Mouse (Mus musculus): ENCODE data around the gene Dnm1. TPM values are rescaled to one million over a fixed set of nuclear protein-coding genes. Genes with fewer than 3 reads are reported as not detected.
"Not testable (repeated sequence)": the region's sequence is repeated elsewhere in the genome, so short reads cannot be mapped to it uniquely, and the experiment has no call there.

Dnm1 gene
- total RNA-seq, 2 experiments from 2014 or later = 1,093 to 1,153 TPM

DNA sequence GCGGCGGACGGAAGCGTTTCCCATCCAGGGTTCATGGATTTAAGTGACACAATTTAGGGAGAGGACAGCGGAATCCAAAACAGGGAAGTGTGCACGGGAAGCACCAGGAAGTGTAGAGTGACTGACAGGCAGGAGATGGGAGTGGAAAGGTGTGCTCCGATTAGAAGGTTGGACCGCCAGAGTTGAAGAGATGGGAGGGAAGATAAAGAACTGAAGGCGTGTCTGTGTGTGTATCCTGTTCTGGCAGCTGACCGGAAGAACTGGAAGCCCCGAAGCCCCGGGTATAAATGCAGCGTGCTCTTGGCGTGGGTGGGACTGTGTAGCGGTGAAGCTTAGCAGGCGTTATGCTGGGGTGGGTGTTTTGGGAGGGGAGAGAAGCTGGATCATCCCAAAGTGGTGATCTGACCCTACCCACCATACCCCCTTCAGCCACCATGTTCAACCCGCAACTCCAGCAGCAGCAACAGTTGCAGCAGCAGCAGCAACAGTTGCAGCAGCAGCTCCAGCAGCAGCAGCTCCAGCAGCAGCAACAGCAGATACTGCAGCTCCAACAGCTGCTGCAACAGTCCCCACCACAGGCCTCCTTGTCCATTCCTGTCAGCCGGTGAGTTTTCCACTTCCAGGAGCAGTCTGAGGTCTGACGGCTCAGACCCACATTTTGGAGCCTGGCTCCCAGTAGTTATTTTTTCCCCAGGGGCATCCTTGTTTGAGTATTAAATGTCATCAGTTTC, 10.4 kb upstream of the Dnm1 start:
- intact Hi-C loops (cut with DNase I) = no loop called here
- DNase-seq (ENCODE audit: low spot score in 2 of 2) = no peak

DNA sequence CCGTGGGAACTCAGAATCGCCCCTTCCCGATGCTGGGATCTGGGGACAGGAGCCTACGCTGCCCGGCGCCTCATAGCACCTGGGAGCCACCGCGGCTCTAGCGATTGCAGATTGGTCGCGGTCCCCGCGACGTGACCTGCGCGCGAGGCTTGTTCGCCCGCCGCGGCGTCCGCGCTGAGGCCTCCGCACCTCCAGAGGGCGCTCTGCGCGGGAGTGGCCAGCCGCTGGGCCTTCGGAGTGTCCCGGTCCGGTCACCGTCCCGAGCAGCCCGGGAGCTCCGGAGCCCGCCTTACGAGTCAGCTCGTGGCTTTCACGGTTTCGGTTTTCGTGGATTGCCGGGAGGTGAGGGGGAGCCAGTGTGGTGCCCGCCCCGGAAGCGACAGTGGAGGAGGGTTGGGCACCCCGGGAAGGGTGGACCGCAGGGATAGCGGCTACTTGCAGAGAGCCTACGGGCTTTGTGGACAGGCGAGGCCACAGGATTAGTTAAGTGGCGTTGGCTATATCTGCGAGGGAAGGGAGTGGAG, 9.7 kb upstream of the Dnm1 start:
- DNase-seq (ENCODE audit: low spot score in 2 of 2) = peak; percentile 88 to 91
- intact Hi-C loops (cut with DNase I) = no loop called here

DNA sequence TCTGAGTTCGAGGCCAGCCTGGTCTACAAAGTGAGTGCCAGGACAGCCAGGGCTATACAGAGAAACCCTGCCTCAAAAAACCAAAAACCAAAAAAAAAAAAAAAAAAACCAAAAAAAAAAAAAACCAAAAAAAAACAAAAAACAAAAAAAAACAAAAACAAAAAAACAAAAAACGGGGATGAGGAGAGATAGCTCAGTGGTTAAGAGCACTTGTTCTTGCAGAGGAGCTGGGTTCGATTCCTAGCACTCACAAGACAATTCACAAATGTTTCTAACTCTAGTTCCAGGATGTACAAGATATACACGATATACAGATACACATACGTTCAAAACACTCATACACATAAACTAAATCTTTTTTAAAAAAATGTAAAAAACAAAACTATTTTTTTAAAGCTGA, 9.1 kb upstream of the Dnm1 start:
- DNase-seq (ENCODE audit: low spot score in 2 of 2); intact Hi-C loops (cut with DNase I): not testable (repeated sequence)

DNA sequence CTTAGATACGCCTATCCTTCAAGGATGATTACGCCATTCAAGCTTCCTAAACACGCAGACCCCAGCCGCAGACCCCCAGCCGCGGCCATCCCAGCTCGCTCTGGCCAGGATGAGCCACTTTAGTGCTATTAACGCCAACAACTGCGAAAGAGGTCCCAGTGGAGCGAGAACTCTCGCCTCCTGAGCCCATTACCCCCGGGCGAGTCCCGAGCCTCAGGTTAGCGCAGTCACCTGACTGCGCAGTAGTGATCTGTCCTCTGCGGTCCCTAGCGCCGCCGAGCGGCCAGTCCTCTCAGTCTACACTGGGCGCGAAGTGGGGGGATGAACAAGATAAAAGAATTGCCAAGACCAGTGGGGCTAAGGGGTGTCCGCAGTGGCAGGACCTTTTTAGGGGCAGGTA, 8.3 kb upstream of the Dnm1 start:
- intact Hi-C loops (cut with DNase I) = no loop called here
- DNase-seq (ENCODE audit: low spot score in 2 of 2) = peak; percentile 75 to 77

DNA sequence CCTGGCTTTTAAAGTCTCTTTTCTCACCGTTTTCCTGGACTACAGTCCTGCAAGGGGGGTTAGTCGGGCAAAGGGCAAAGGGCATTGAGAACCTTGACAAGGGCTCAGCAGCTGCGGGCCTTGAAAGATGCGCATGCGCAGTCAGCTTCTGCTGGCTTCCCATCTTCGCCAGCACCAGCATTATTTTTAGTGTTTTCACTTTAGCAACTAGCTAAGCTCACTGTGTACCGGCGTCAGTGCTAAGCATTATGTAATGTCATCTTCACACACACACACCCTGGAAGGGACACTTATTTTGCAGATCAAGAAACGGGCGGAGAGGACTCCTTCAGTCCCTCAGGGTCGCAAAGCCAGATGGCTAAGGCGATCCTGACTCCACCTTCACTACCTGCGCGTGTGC, 7.6 kb upstream of the Dnm1 start:
- intact Hi-C loops (cut with DNase I) = no loop called here
- peak; percentile 86 to 89 for DNase-seq (ENCODE audit: low spot score in 2 of 2)

DNA sequence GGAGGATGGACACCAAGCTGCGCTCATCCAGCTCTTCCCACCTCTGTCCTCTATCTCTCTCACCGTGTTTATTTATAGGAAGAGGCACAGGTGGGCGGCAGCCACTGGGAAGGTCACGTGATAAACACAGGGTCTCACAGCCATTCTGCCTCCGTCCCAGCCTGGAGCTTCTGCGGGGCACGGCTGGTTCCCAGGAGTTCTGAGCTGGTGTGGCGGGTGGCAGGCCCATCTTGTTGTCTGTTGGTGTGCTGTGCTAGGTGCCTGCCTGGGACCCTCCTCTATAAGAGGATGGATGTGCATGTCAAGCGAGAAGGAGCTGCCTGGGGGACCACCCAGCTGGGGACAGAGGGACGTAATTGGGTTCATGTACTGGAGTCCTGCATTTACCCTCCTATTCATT, 5.2 kb upstream of the Dnm1 start:
- intact Hi-C loops (cut with DNase I) = no loop called here
- no peak for DNase-seq (ENCODE audit: low spot score in 2 of 2)

DNA sequence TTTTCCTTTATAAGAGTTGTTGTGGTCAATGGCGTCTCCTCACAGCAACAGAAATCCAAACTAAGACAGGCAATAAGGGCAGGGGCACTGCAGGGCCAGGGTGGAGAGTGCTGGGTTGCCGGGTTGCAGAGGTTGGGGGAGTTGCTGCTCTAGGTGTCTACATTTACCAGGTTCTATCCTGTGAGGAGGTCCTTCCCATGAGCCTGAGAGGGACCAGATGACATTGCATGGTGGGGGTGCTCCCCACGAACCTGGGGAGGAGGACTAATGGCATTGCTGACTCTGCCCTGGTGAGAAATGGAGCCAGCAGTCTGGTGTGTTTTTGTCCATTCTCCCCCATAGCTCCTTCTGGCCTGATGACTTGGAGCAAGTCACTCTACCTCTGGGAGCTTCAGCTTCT, 4.6 kb upstream of the Dnm1 start:
- intact Hi-C loops (cut with DNase I) = no loop called here
- DNase-seq (ENCODE audit: low spot score in 2 of 2) = no peak

DNA sequence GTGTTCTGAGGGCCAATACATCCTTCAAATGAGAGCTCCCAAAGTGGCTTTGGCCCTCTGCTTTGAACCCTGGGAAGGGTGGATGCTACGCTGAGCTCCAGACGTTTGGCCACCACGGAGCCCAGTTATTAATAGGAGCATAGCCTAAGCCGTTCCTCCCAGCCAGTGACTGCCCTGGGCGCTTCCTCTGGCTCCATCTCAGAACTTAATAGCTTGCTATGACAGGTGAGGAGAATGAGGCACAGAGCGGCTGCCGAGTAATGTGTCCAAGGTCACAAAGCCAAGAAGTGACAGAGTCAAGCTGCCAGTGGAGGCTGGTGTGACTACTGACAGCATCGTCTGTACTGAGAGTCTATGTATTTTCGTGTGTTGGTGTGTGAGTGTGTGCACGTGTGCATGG, 3.1 kb upstream of the Dnm1 start:
- intact Hi-C loops (cut with DNase I) = no loop called here
- no peak for DNase-seq (ENCODE audit: low spot score in 2 of 2)

DNA sequence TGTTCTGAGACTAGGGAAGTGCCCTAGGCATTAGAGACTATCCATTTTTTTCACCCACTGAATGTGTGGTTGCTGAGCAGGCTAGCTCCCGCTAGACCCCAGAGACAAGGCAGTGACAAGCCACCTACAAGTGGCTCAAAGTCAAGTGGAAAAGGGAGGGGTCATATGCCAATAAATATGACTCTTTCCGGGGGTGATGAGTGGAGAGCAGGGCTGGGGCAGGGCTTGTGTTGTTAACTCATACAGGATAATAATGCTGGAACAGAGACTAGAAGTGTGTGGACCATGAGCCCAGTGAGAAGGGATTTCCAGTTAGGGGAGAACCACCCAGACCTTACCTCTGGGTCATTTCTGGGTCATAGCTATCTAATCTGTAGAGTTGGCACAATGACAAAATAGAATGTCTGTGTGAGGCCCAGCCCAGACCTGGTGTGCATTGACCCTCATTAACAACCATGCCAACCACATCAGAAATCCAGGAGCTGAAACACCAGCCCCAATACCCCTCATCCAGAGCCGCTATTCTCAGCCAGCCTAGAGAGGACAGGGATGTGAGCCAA, 1.3 kb upstream of the Dnm1 start:
- no peak for DNase-seq (ENCODE audit: low spot score in 2 of 2)
- intact Hi-C loops (cut with DNase I) = no loop called here

DNA sequence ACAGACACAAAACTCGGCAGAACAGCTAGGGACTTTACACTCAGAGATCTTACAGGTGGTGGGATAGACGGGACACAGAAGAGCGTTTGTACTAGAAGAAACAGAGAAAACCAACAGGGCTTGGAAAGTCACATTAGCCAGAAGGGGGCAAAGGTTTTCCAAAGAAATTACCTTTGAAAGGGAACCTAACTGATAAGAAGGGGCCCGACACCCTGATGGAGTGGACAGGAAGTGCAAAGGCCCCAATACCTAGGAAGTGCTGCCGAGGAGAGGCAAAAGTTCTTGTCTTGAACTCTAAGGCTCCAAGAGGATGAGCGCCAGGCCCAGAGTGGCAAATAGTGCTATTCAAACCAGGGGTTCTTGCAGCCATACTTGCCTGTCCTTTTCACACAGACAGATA, 698 bp upstream of the Dnm1 start:
- DNase-seq (ENCODE audit: low spot score in 2 of 2) = no peak
- intact Hi-C loops (cut with DNase I) = no loop called here

DNA sequence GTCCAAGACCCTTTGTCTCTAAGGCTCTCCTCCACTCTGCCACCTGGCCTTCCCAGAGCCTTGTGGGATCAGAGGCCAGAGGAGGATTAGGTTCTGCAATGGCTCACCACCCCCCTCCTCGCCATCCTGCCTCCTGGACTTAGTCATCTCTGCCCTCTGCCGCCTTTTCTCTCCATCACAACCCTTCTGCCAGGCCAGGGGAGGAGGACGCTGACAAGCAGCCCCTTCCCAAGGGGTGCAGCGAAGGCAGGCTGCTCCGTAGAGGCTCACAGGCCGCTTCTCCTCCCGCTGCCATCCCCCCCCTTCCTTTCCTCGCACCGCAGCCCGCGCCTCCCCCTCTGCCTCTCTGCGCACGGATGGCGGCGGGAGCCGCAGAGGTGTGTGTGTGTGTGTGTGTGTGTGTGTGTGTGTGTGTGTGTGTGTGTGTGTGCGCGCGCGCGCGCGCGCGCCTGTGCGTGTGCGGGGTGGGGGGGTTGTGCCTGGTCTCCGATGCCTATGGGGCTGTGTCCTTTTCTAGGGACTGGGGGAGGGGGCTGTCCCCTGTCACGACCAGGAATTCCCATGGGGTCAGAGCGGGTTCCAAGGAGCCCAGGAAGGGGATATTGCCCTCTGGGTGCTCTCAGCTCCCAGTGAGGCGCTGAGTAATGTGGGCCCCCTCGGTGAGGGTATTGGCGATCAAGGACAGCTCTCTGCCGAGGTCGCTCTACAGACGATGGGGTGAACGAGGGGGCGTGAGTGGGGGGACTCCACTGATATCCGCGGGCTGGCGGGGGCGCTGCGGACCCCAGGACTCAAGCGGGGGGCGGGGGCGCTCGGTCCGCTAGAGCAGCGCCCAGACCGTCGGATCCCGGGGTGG, 759 bp downstream of the Dnm1 start, which contains the start of gene Ciz1:
TSS of gene Ciz1 (plus strand) at position 177 of the 856 bp plus-strand sequence.
- DNase-seq (ENCODE audit: low spot score in 2 of 2) = peak; percentile 68 to 70
- intact Hi-C loops (cut with DNase I) = no loop called here

DNA sequence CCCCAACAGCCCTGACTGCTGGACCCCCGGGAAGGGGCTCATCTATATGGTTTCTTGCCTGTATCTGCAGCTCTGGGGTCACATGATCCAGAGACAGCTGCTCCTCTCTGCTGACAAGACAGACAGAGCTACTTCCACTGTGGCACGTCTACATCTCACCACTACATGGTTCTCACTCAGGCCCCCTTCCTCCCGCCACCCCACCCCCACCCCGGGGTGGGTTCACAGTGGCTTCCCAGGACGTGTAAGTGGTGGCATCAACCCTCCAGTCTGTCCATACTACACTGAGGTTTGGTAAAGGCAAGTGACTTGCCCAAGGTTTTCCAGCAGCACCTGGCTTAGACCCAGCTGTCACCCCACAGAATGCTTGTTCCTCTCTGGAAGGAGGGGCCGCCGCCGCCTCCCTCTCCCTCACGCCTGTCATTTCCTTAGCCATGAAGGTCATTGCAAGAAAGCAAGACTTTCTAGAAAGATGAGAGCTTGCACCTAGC, 1.6 kb downstream of the Dnm1 start:
- DNase-seq (ENCODE audit: low spot score in 2 of 2) = peak in 1 of 2 experiments; percentile 49
- intact Hi-C loops (cut with DNase I) = no loop called here

DNA sequence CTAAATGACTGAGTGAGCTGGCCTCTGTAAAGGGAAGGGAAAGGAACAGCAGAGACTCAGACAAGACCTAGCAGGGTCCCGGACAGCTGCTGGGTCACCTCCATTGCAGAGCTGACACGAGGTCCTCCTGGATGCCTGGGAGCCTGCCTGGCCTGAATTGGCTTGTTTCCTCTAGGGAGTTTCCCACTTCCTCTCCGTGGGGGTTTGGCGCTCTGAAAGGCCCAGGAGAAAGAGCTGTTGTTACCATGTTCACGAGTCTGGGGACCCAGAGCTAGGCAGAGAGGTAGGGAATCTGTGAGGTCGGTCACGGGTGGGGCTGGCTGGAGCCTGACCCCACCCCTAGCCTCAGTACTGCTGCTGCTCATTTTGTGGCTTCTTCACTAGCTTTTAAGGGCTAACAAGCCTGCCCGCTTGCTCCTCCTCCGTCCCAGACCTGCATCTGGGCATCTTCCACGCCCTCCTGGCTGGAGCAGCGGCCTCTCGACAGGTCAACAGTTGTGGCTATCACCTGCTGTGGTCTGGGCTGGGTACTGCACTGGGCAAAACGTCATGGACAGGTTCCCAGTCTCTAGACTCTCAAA, 2.6 kb downstream of the Dnm1 start:
- no peak for DNase-seq (ENCODE audit: low spot score in 2 of 2)
- intact Hi-C loops (cut with DNase I) = no loop called here

DNA sequence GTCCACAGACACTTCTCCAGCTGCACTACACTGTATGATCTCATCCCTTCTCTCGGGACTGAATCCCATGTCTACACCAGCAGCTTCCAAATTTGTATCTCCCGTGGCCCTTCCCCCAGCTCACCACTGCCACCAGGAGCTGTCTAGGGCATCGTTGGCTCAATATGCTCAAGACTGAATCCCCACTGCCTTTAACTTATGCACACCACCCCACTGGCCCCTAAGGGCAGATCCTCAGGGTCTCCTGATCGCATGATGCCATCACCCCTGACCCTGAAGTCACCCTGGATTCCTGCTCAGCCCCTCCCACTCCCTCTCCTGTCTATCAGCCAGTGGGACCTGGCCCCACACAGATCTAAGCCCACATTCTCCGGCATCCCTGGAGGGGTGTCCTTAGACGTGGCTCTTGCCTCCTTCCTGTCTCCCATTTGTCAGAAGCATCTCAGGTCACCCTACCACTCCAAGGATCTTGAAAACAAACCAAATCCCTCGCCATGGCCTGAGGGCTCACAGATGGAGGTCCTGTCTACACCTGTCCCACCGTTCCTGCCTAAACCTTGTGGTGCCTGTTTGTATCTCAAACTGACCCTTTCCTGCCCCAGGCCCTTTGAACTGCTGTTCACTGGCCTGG, 3.4 kb downstream of the Dnm1 start:
- intact Hi-C loops (cut with DNase I) = no loop called here
- DNase-seq (ENCODE audit: low spot score in 2 of 2) = peak; percentile 49 to 72

DNA sequence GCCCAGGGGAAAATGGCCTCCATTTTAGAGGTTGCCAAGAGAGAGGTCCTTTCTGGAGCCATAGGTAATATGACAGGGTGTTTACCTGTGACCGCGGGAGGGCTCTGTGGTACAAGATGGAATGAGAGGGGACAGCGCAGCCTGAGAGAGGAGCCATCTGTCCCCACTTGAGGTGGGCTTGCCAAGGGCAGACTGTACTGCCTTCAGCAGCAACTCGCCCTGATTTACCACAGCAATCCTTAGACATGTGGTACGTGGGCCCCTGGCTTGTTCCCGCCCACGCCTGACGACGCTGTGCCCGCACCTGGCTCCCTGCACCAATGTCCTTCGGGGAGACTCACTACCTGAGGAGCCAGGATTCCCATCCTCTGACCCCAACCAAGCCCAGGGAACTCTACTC, 4.8 kb downstream of the Dnm1 start:
- intact Hi-C loops (cut with DNase I) = no loop called here

DNA sequence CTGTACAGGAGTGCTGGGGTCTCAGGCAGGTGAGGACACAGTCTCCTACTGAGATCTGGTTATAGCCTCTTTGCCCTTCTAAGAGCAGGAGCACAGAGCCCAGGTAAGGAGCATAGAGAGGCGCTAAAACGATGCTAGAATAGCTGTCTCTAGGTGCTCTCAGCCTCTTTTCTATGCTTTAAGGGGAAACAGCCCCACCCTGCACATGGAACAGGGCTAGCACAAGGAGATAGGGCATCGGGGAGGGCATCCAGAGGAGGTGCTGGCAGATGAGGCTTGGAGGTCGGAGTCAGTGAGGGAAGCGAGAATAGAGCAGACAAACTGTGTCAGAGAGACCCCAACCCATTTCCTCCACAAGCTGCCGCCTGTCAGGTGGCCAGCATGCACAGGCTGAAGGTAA, 6.1 kb downstream of the Dnm1 start:
- DNase-seq (ENCODE audit: low spot score in 2 of 2) = no peak
- intact Hi-C loops (cut with DNase I) = no loop called here

More for the DNA sequence above, 4.8 kb downstream of the Dnm1 start:
- peak; percentile 62 to 70 for DNase-seq (ENCODE audit: low spot score in 2 of 2)

DNA sequence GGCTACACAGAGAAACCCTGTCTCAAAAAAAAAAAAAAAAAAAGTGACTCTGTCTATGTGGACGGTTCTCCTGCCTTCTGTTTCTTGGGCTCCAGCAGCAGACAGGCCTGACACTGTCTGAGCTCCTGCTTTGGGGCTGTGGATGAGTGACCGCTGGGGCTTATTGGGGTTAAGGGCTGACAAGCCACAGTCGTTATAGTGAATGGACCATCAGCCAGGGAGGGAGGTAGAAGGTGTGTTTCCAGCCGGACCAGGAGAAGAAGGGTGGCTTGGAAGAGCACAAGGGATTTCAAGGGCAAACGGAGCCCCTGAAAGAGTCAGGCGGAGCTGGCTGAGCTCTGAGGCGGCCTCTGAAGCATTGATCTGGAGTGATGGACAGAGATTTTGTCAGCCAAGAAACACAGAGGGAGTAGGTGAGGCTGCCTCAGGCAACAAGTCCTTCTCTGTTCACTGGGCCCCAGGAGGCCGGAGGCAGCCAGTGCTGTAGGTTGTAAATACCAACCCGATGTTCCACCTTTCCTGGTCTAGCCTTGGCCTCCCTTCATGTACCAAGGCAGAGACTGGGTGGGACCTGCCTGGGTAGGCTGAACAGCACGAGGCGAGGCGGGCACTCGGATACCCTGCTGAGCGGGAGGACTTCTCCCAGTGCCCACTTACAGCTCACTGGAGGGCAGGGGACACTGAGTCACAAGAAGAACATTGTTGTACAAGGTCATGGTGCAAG, 8.4 kb downstream of the Dnm1 start:
- DNase-seq (ENCODE audit: low spot score in 2 of 2) = no peak
- intact Hi-C loops (cut with DNase I) = no loop called here

DNA sequence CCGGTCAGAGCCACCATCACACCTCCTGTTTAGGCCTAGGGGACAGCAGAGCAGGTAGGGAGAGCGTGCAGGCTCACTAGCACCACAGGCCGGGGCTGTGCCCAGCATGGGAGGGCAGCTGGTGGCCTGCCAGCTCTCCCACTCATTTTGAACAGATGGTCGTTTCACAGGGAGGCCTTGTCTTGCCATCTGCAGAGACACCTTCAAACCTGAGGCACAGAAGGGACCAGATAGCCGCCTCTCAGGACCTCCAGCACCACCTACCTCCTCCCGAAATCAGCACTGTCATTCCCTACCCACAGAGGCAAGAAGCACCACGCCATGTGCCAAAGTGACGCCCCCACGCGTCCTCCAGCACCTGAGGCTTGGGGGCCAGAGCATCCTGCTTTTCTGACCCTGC, 9.1 kb downstream of the Dnm1 start:
- intact Hi-C loops (cut with DNase I) = no loop called here
- no peak for DNase-seq (ENCODE audit: low spot score in 2 of 2)

DNA sequence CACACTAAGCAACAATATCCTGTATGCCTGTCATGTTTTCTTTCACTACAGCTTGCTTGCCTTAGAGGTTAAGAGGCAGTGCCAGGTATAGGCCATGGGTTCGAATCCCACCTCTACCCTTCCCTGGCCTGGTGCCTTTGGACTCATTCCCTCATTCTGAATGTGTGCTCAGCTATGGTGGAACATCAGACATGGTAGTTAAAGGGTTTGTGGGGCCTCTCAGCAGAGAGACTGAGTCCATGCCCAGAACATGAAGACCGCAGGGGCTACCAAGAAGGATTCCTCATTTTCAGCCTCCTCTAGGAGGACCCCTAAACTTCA, 9.8 kb downstream of the Dnm1 start:
- intact Hi-C loops (cut with DNase I) = no loop called here
- DNase-seq (ENCODE audit: low spot score in 2 of 2) = no peak

All from left cerebral cortex, postnatal 14 days (tissue).